In the genomic region with DNA sequence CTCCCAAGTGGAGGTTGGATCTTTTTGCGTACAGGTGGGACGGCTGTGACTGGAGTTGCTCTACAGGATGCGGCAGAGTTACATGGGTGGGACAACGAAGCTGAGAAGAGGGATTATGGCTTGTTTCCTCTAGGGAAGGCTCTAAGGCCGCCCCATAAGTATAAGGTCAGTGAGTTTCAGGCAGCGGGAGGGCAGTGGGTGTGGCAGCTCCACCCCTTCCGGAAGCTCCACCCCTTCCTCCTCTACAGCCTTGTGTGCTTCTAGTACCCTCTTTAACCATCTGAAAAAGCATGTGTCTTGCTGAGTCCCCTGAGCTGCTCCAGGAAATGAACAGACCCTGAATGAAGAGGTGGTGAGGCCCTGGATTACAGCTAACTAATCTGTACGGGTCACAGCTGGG, we compare ENCODE assay signal across 9 mouse cellular contexts.
A peak's percentile ranks its signal among the peaks of the same experiment; 100 is the strongest.
DNase-seq lines count a peak whose midpoint lies in the region; ATAC-seq and TF ChIP-seq lines count a peak whose summit lies in the region.
"Had no signal": no experiment of that assay in that cellular context is flagged by ENCODE, and none has a peak within 500 bp of the region (broad histone marks: within the 10 kb centered on the region; RNA-seq: fewer than 3 reads in every experiment).

No protein-coding gene starts in this region.

- peaks cover 6% of the 10 kb centered on the region for H3K4me1 ChIP-seq in bone marrow, adult 2 months (ENCODE audit: control insufficient read depth, insufficient read depth, low read length)
- H3K4me1 ChIP-seq in heart, embryonic 15.5 days (replicated peaks): peaks cover 46% of the 10 kb centered on the region

- no peaks in the 10 kb centered on the region for H3K9me3 ChIP-seq in heart, embryonic 15.5 days (replicated peaks)

- no peaks in the 10 kb centered on the region for H3K36me3 ChIP-seq in heart, embryonic 15.5 days
- H3K36me3 ChIP-seq: liver, embryonic 13.5 days had no signal

- WGBS in bone marrow, adult 2 months: 20% methylated on average over 8 of the region's 8 CpGs
- WGBS in heart, embryonic 15.5 days: 42% methylated on average over 8 of the region's 8 CpGs

- peak overlapping the region; percentile 44 for H3K4me3 ChIP-seq in bone marrow, adult 2 months (replicated peaks; ENCODE audit: control insufficient read depth, low read depth, low read length)
- H3K4me3 ChIP-seq in heart, embryonic 15.5 days: no peak overlapping the region
- H3K4me3 ChIP-seq: liver, embryonic 13.5 days had no signal

- peak; percentile 67 to 69 for DNase-seq in B cell, adult 2 months
- DNase-seq in kidney, postnatal 25 days: peak; percentile 45 to 64
- no peak for DNase-seq in urinary bladder, adult 2 months (ENCODE audit: low spot score)
- no peak for DNase-seq in cerebellum, postnatal 4 days (ENCODE audit: low spot score in 2 of 2)
- no peak for DNase-seq in ovary, postnatal 36 days (ENCODE audit: low spot score)
- DNase-seq: liver, embryonic 13.5 days had no signal

- peak overlapping the region; percentile 58 for H3K27ac ChIP-seq in bone marrow, adult 2 months (ENCODE audit: control insufficient read depth, insufficient read depth, low read depth, low read length, poor library complexity)
- peak overlapping the region; percentile 70 for H3K27ac ChIP-seq in heart, embryonic 15.5 days
- H3K27ac ChIP-seq: liver, embryonic 13.5 days had no signal

- no peak for TF ChIP-seq CTCF in bone marrow, adult 2 months (IDR thresholded peaks at IDR 0.05; ENCODE audit: control insufficient read depth, insufficient read depth, low read length)

- TF ChIP-seq POLR2A in bone marrow, adult 2 months (IDR thresholded peaks at IDR 0.05; ENCODE audit: borderline replicate concordance, control insufficient read depth, low read depth, low read length): 0 out of 2 replicates have a peak, but pooled peaks have one; percentile 17

- H3K9ac ChIP-seq in heart, embryonic 15.5 days: no peak overlapping the region
- H3K9ac ChIP-seq: liver, embryonic 13.5 days had no signal

- no peaks in the 10 kb centered on the region for H3K27me3 ChIP-seq in heart, embryonic 15.5 days
- H3K27me3 ChIP-seq: liver, embryonic 13.5 days had no signal

- peak overlapping the region; percentile 0; the same call in 1 of the 2 replicates for H3K4me2 ChIP-seq in heart, embryonic 15.5 days
- H3K4me2 ChIP-seq: liver, embryonic 13.5 days had no signal

- ATAC-seq in heart, embryonic 15.5 days (replicated peaks; ENCODE audit: insufficient number of reproducible peaks, insufficient read depth, low FRiP score, low read depth): no peak; the same call in 1 of the 2 replicates
- ATAC-seq in monocyte, adult 5-6 weeks (replicated peaks; ENCODE audit: insufficient number of reproducible peaks, low FRiP score, low TSS enrichment, poor library complexity, severe bottlenecking): peak; percentile 80

Comparison
In these comparisons a context has a peak if more than half of its experiments do, and no peak if none do; other contexts are left out.
1. DNase-seq: peak in B cell, adult 2 months (2 of 2) and kidney, postnatal 25 days (2 of 2); none in urinary bladder, adult 2 months (single experiment), cerebellum, postnatal 4 days (0 of 2) and ovary, postnatal 36 days (single experiment).